Mouse (Mus musculus) lung, postnatal 0 days (tissue): Measurements from ENCODE around the gene Pde3a. TPM values are rescaled to one million over a fixed set of nuclear protein-coding genes. Genes with fewer than 3 reads are reported as not detected.
A peak's percentile ranks its signal among the peaks of the same experiment; 100 is the strongest.

ENCODE experiments used
- ATAC-seq: fragments of 200-750 bp; cut with Nextera tagmentation; 2 replicates; pipeline ENCODE4 v1.8.0; 2017; ENCODE audit warnings: moderate library complexity
- DNase-seq: peaks from one replicate; pipeline ENCODE4 v3.0.0-alpha.2; 2016; ENCODE audit warnings: low spot score
- H3K27ac ChIP-seq: fragments of 300-500 bp; sonication (generic); 2 replicates; pipeline ENCODE4 v1.5.1; 2014; ENCODE audit warnings: antibody characterized with exemption, mild to moderate bottlenecking, low read length, mixed read lengths
- H3K27me3 ChIP-seq: fragments of 300-500 bp; sonication (generic); replicated peaks from 2 replicates; pipeline ENCODE4 v1.6.1; 2014; ENCODE audit warnings: low read length, mixed read lengths; ENCODE audit not compliant: insufficient read depth
- H3K36me3 ChIP-seq: fragments of 300-500 bp; sonication (generic); 2 replicates; pipeline ENCODE4 v1.6.1; 2014; ENCODE audit warnings: low read length, mixed read lengths; ENCODE audit not compliant: insufficient read depth
- H3K4me1 ChIP-seq: fragments of 300-500 bp; sonication (generic); 2 replicates; pipeline ENCODE4 v1.6.1; 2014; ENCODE audit warnings: antibody characterized with exemption, low read depth, low read length, mixed read lengths; ENCODE audit not compliant: insufficient read depth
- H3K4me2 ChIP-seq: fragments of 300-500 bp; sonication (generic); replicated peaks from 2 replicates; pipeline ENCODE4 v1.6.1; 2014; ENCODE audit warnings: low read depth, mild to moderate bottlenecking, low read length, moderate library complexity, mixed read lengths
- H3K4me3 ChIP-seq: fragments of 300-500 bp; sonication (generic); 2 replicates; pipeline ENCODE4 v1.5.1; 2014; ENCODE audit warnings: low read depth, low read length
- H3K9ac ChIP-seq: fragments of 300-500 bp; sonication (generic); replicated peaks from 2 replicates; pipeline ENCODE4 v1.6.1; 2014; ENCODE audit warnings: low read depth, mild to moderate bottlenecking
- H3K9me3 ChIP-seq: fragments of 300-500 bp; sonication (generic); 2 replicates; pipeline ENCODE4 v1.6.1; 2016; ENCODE audit warnings: low read length, mixed read lengths
- CTCF ChIP-seq: IDR thresholded peaks from 2 replicates; pipeline ENCODE4 v1.5.1; 2016; ENCODE audit warnings: antibody characterized with exemption, mild to moderate bottlenecking
- EP300 ChIP-seq: IDR thresholded peaks from 2 replicates; pipeline ENCODE4 v1.6.1; 2016; ENCODE audit warnings: antibody characterized with exemption, mild to moderate bottlenecking, control low read depth
- WGBS: fragments of 180-500 bp; shearing (Covaris S2); extraction: QIAGEN DNeasy Blood & Tissue Kit; methylation state at CpG from one replicate; pipeline ENCODE4 v1.1.7; 2014; 5-methylcytosine and 5-hydroxymethylcytosine counted together
- polyA plus RNA-seq: library from polyadenylated mRNA; unstranded; fragments of >200 nt; fragmentation: Nextera tagmentation; extraction: Ambion mirVana; gene quantifications from 2 replicates; pipeline ENCODE4 v1.2.1, GENCODE M21; 2015

The Pde3a gene
- polyA plus RNA-seq, 1 experiment from 2014 or later, result 12.1 TPM

- no peak overlapping the region for H3K9ac ChIP-seq
- ATAC-seq (no peak), DNase-seq (no peak)
- 0 out of 2 replicates have a peak, but pooled peaks cover 6% of the 10 kb centered on the region for H3K4me1 ChIP-seq
- no peak overlapping the region for H3K4me2 ChIP-seq
- no peak overlapping the region for H3K4me3 ChIP-seq
- H3K9me3 ChIP-seq, result no peaks in the 10 kb centered on the region
- WGBS, result 78% methylated on average over 4 of the region's 4 CpGs
- TF ChIP-seq CTCF (no peak), EP300 (no peak)
- H3K27ac ChIP-seq, result no peak overlapping the region
- H3K27me3 ChIP-seq, result no peaks in the 10 kb centered on the region
- no peaks in the 10 kb centered on the region for H3K36me3 ChIP-seq
Observed at GRCm38 (mm10) chr6:141381881-141382370, 132.9 kb downstream of the Pde3a start.

GRCm38 (mm10) chr6:141388104-141388503 is 139.0 kb downstream of the Pde3a start:
- Histone ChIP-seq H3K9me3 (no peaks in the 10 kb centered on the region), H3K4me1 (no peaks in the 10 kb centered on the region), H3K9ac (no peak overlapping the region), H3K27me3 (no peaks in the 10 kb centered on the region), H3K4me3 (no peak overlapping the region), H3K27ac (no peak overlapping the region), H3K36me3 (no peaks in the 10 kb centered on the region), H3K4me2 (no peak overlapping the region)
- ATAC-seq, result no peak
- no peak for DNase-seq
- no peak for TF ChIP-seq EP300
- TF ChIP-seq CTCF, result no peak
- 45% methylated on average over 5 of the region's 5 CpGs for WGBS

DNA sequence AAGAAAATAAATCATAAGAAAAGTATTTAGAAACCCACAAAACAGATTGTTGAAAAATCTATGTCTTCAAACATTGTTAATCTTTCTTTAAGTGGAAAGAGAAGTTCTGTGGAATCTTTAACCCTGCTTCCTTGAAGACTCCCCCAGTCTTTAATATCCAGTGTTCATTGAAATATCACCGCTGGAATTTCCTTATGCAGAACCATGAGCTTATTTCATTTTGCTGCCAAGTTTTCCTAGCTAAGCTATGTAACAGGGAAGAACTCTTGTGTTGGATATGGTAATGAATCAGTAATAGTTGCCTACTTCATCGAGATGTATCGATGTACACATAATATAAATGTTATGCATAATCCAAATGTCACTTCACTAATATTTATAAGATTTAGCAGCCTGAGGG is 146.9 kb downstream of the Pde3a start:
- no peaks in the 10 kb centered on the region for H3K4me1 ChIP-seq
- 57% methylated on average over 3 of the region's 3 CpGs for WGBS

DNA sequence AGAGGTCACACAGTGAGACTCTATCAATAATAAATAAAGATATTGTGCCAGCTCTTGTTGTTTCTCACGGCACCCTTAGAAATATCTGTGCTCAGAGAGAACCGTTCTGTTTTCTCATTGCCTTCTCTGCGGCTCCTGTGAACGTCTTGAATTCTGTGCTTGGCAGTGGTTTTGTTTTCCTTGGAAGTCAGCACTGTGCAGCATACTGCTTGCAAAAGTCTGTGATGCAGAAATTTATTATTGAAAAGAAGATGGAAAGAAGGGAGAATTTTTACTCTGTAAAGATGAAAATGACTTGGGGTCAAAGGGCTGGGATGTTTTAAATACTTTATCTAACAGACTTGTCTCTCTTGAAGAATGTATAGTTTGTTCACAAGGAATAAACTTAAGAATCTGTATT is 150.3 kb downstream of the Pde3a start:
- Histone ChIP-seq H3K9me3 (no peaks in the 10 kb centered on the region), H3K36me3 (no peaks in the 10 kb centered on the region), H3K27ac (no peak overlapping the region), H3K4me3 (no peak overlapping the region), H3K4me1 (no peaks in the 10 kb centered on the region), H3K9ac (no peak overlapping the region), H3K27me3 (no peaks in the 10 kb centered on the region), H3K4me2 (no peak overlapping the region)
- WGBS, result 32% methylated on average over 4 of the region's 4 CpGs
- no peak for DNase-seq
- no peak for TF ChIP-seq EP300
- ATAC-seq, result no peak

More for the DNA sequence above, 146.9 kb downstream of the Pde3a start:
- no peak for TF ChIP-seq CTCF
- DNase-seq (peak; percentile 18), ATAC-seq (no peak)
- no peaks in the 10 kb centered on the region for H3K9me3 ChIP-seq
- H3K36me3 ChIP-seq, result no peaks in the 10 kb centered on the region
- H3K4me3 ChIP-seq, result no peak overlapping the region
- H3K4me2 ChIP-seq, result no peak overlapping the region
- no peak overlapping the region for H3K27ac ChIP-seq
- H3K27me3 ChIP-seq, result no peaks in the 10 kb centered on the region
- no peak overlapping the region for H3K9ac ChIP-seq

- Histone ChIP-seq H3K27ac (no peak overlapping the region), H3K9ac (no peak overlapping the region), H3K4me1 (0 out of 2 replicates have a peak, but pooled peaks cover 3% of the 10 kb centered on the region), H3K27me3 (no peaks in the 10 kb centered on the region), H3K36me3 (no peaks in the 10 kb centered on the region), H3K4me2 (no peak overlapping the region), H3K4me3 (no peak overlapping the region), H3K9me3 (no peaks in the 10 kb centered on the region)
- TF ChIP-seq CTCF (no peak), EP300 (no peak)
- DNase-seq (no peak), ATAC-seq (no peak)
- 78% methylated on average over 2 of the region's 2 CpGs for WGBS
Observed at GRCm38 (mm10) chr6:141403943-141404342, 154.9 kb downstream of the Pde3a start.

DNA sequence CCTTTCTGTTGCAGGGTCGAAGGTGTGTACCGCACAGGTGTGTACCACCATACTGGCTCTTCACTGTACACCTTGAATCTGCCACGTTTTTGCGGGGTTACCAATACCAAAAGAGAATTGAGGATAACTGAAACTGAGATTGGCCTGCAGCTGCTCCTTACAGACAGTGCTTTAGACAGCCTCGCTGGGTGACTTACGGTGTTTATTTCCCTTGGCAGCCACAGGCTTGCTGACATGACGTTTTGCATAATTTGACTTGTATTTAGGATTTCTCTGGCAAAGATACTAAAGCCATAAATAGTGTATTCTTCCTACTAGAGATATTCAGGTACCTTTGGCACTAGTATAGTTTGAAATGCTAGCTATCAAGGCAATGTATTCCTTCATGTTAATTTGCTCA is 155.6 kb downstream of the Pde3a start:
- TF ChIP-seq EP300 (no peak), CTCF (no peak)
- Histone ChIP-seq H3K27ac (no peak overlapping the region), H3K9ac (no peak overlapping the region), H3K36me3 (no peaks in the 10 kb centered on the region), H3K9me3 (no peaks in the 10 kb centered on the region), H3K4me1 (0 out of 2 replicates have a peak, but pooled peaks cover 3% of the 10 kb centered on the region), H3K4me2 (no peak overlapping the region), H3K4me3 (no peak overlapping the region), H3K27me3 (no peaks in the 10 kb centered on the region)
- ATAC-seq (no peak), DNase-seq (no peak)
- WGBS, result 62% methylated on average over 7 of the region's 7 CpGs

GRCm38 (mm10) chr6:141405496-141405895 is 156.4 kb downstream of the Pde3a start:
- no peaks in the 10 kb centered on the region for H3K36me3 ChIP-seq
- no peak overlapping the region for H3K27ac ChIP-seq
- WGBS, result 62% methylated on average over 5 of the region's 5 CpGs
- DNase-seq (no peak), ATAC-seq (no peak)
- H3K4me2 ChIP-seq, result no peak overlapping the region
- H3K9ac ChIP-seq, result no peak overlapping the region
- no peaks in the 10 kb centered on the region for H3K9me3 ChIP-seq
- H3K4me1 ChIP-seq, result 0 out of 2 replicates have a peak, but pooled peaks cover 3% of the 10 kb centered on the region
- no peak overlapping the region for H3K4me3 ChIP-seq
- TF ChIP-seq EP300 (no peak), CTCF (no peak)
- H3K27me3 ChIP-seq, result no peaks in the 10 kb centered on the region
